Mouse (Mus musculus) cerebellum, adult 2 months (tissue): ENCODE data around the gene Gm9958.

ENCODE experiments used
- CTCF ChIP-seq: fragments of 200-500 bp; IDR thresholded peaks from 2 replicates; pipeline ENCODE4 v1.5.1; 2011; ENCODE audit warnings: low read depth, mild to moderate bottlenecking, control low read depth, low read length, moderate library complexity, borderline replicate concordance; ENCODE audit not compliant: insufficient read depth
- POLR2A ChIP-seq: fragments of 200-500 bp; IDR thresholded peaks from 2 replicates; pipeline ENCODE4 v1.6.1; 2011; ENCODE audit warnings: low read length, control low read depth, borderline replicate concordance; ENCODE audit not compliant: insufficient read depth

- TF ChIP-seq POLR2A, result no peak
- no peak for TF ChIP-seq CTCF
Measured at GRCm38 (mm10) chr5:90383080-90383479, 16.1 kb downstream of the Gm9958 start.
